Mouse (Mus musculus) megakaryocyte, embryonic 14.5 days (primary cell): Measurements from ENCODE around the gene Prkd1.

ENCODE experiments used
- FLI1 ChIP-seq: IDR thresholded peaks from 2 replicates; pipeline ENCODE4 v1.6.1; 2012; ENCODE audit warnings: low read length, inconsistent platforms, mixed read lengths
- GATA1 ChIP-seq: IDR thresholded peaks from 3 replicates; pipeline ENCODE4 v1.6.1; 2012; ENCODE audit warnings: mixed read lengths, low read length, inconsistent platforms, borderline replicate concordance

GRCm38 (mm10) chr12:50595777-50596176, 53.1 kb downstream of the Prkd1 start:
- TF ChIP-seq GATA1 (no peak), FLI1 (no peak)
